Mouse (Mus musculus): ENCODE measurements at regions not wholly inside any gene's neighbourhood (a gene's known extent, or its start where the extent isn't known, plus 50 kb on each side); places are given as distances from the start of the nearest gene placed in this dataset.

DNA sequence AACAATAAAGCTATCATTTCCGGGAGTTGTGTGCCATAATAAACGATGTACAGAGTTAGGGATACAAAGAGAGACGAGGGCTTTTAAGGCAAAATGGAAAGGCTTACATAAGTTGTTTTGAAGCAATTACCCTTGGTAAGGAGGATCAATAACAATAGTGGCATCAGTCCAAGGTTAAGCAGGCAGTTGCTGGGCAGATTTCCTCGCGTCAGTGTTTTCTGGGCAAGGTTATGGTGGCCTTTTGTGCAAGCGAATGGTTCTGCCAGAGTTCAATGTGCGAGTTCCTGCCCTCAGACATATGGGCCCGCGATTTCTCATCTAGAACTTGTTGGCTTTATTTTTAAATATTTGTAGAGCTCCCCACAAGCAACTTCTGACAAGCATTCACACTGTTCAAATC is 597.7 kb downstream of the Gm19410 start:
- Histone ChIP-seq H3K27ac (ENCODE audit: poor library complexity, severe bottlenecking) (no peak overlapping the region), H3K27me3 (replicated peaks) (no peaks in the 10 kb centered on the region), H3K36me3 (no peaks in the 10 kb centered on the region), H3K4me1 (replicated peaks) (no peaks in the 10 kb centered on the region), H3K4me3 (no peak overlapping the region), H3K4me2 (no peak overlapping the region), H3K9me3 (replicated peaks) (no peaks in the 10 kb centered on the region), H3K9ac (no peak overlapping the region)
- WGBS = 75% methylated on average over 9 of the region's 9 CpGs
- no peak for ATAC-seq (ENCODE audit: insufficient number of reproducible peaks, low FRiP score)

- no peaks in the 10 kb centered on the region for H3K4me1 ChIP-seq (replicated peaks)
- no peak overlapping the region for H3K4me3 ChIP-seq
- no peaks in the 10 kb centered on the region for H3K9me3 ChIP-seq (replicated peaks)
- no peaks in the 10 kb centered on the region for H3K36me3 ChIP-seq
- no peaks in the 10 kb centered on the region for H3K27me3 ChIP-seq (replicated peaks)
- H3K9ac ChIP-seq = no peak overlapping the region
- ATAC-seq (ENCODE audit: insufficient number of reproducible peaks, low FRiP score) = no peak
- no peak overlapping the region for H3K27ac ChIP-seq (ENCODE audit: poor library complexity, severe bottlenecking)
- H3K4me2 ChIP-seq = no peak overlapping the region
- 79% methylated on average over 6 of the region's 6 CpGs for WGBS
These were observed 599.1 kb downstream of the Gm19410 start for GRCm38 (mm10) chr8:36364567-36365231.

DNA sequence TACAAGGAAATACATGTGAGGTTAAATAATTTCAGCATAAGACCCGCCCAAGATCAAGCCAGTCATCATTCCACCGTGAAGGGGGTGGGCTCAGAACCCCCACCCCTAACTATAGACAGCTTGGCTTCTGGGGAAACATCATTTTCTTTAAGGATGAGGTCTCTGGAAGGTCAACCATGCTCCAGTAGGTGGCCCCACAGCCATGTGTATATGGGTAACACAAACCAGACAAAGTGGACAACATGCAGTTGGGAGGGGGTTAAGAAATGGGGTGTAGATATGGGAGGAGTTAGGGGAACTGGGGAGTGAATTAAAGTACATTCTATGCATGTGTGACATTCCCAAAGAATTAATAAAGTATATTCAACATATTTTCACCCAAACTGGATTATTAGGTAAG is 600.4 kb downstream of the Gm19410 start:
- no peaks in the 10 kb centered on the region for H3K9me3 ChIP-seq (replicated peaks)
- 50% methylated on average over 2 of the region's 2 CpGs for WGBS
- no peak for ATAC-seq (ENCODE audit: insufficient number of reproducible peaks, low FRiP score)
- no peaks in the 10 kb centered on the region for H3K36me3 ChIP-seq
- no peak overlapping the region for H3K4me2 ChIP-seq
- no peak overlapping the region for H3K9ac ChIP-seq
- no peaks in the 10 kb centered on the region for H3K4me1 ChIP-seq (replicated peaks)
- H3K27ac ChIP-seq (ENCODE audit: poor library complexity, severe bottlenecking) = no peak overlapping the region
- no peaks in the 10 kb centered on the region for H3K27me3 ChIP-seq (replicated peaks)
- no peak overlapping the region for H3K4me3 ChIP-seq

GRCm38 (mm10) chr8:36376579-36377350 is 611.2 kb downstream of the Gm19410 start:
- Histone ChIP-seq H3K36me3 (no peaks in the 10 kb centered on the region), H3K9ac (no peak overlapping the region), H3K9me3 (replicated peaks) (no peaks in the 10 kb centered on the region), H3K4me1 (replicated peaks) (peaks cover 14% of the 10 kb centered on the region), H3K4me3 (no peak overlapping the region), H3K27me3 (replicated peaks) (no peaks in the 10 kb centered on the region), H3K4me2 (no peak overlapping the region; the same call in 1 of the 2 replicates), H3K27ac (ENCODE audit: poor library complexity, severe bottlenecking) (0 out of 2 replicates have a peak overlapping the region, but pooled peaks have one; percentile 16)
- WGBS = 41% methylated on average over 5 of the region's 5 CpGs
- ATAC-seq (ENCODE audit: insufficient number of reproducible peaks, low FRiP score) = peak; percentile 22; the same call in 1 of the 2 replicates

DNA sequence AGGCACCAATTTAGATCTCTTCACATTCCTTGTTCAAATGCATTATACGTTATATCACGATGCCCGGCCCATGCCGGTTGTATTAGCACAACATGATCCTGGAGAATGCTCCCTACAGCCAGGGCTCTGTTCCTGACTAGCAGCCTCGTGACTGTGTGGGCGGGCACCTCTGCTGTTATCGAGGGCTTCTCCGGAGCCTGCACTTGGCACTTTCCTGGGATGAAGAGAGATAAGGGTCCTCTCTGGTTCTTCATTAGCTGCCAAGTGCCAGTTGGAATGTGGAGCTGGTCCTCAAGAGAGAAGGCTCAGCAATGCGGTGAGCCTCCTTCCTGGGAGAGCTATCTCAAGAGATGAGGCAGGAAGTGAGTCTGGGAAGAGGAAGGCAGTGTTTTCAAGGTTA is 598.9 kb upstream of the AI429214 start:
- Histone ChIP-seq H3K4me1 (replicated peaks) (peaks cover 12% of the 10 kb centered on the region), H3K4me2 (peak overlapping the region; percentile 27), H3K36me3 (no peaks in the 10 kb centered on the region), H3K9me3 (replicated peaks) (no peaks in the 10 kb centered on the region), H3K27ac (ENCODE audit: poor library complexity, severe bottlenecking) (no peak overlapping the region), H3K27me3 (replicated peaks) (no peaks in the 10 kb centered on the region), H3K9ac (no peak overlapping the region), H3K4me3 (no peak overlapping the region)
- peak; percentile 55; the same call in 1 of the 2 replicates for ATAC-seq (ENCODE audit: insufficient number of reproducible peaks, low FRiP score)
- WGBS = 26% methylated on average over 9 of the region's 9 CpGs

DNA sequence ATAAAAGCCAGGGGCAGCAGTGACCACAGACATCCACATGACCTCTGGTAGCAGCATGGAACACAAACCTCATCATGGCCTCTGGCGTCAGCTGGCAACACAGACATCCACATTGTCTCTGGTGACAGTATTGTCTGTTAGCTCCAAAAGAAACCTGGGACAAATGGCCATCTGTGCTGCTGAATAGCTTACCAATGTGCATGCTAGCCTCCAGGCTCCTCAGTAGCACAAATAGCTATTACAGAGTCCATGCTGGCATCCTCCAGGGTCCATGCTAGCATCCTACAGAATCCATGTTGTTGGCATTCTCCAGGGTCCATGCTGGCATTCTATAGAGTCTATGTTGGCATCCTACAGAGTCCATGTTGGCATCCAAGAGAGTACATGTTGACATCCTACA is 596.9 kb upstream of the AI429214 start:
- 86% methylated on average over 1 of the region's 1 CpGs for WGBS
- peaks cover 12% of the 10 kb centered on the region for H3K4me1 ChIP-seq (replicated peaks)
- H3K4me2 ChIP-seq = no peak overlapping the region
- H3K27me3 ChIP-seq (replicated peaks) = no peaks in the 10 kb centered on the region
- H3K4me3 ChIP-seq = no peak overlapping the region
- no peak overlapping the region for H3K9ac ChIP-seq
- no peak overlapping the region for H3K27ac ChIP-seq (ENCODE audit: poor library complexity, severe bottlenecking)
- H3K36me3 ChIP-seq = no peaks in the 10 kb centered on the region
- H3K9me3 ChIP-seq (replicated peaks) = no peaks in the 10 kb centered on the region
- no peak for ATAC-seq (ENCODE audit: insufficient number of reproducible peaks, low FRiP score)

GRCm38 (mm10) chr8:36406706-36407105 is 586.7 kb upstream of the AI429214 start:
- 64% methylated on average over 2 of the region's 2 CpGs for WGBS
- H3K4me1 ChIP-seq (replicated peaks) = peaks cover 2% of the 10 kb centered on the region
- no peak overlapping the region for H3K9ac ChIP-seq
- no peak overlapping the region for H3K4me2 ChIP-seq
- no peaks in the 10 kb centered on the region for H3K27me3 ChIP-seq (replicated peaks)
- no peaks in the 10 kb centered on the region for H3K36me3 ChIP-seq
- peaks cover 4% of the 10 kb centered on the region; the same call in 1 of the 2 replicates for H3K9me3 ChIP-seq (replicated peaks)
- no peak overlapping the region for H3K27ac ChIP-seq (ENCODE audit: poor library complexity, severe bottlenecking)
- ATAC-seq (ENCODE audit: insufficient number of reproducible peaks, low FRiP score) = no peak
- H3K4me3 ChIP-seq = no peak overlapping the region

All from heart, embryonic 12.5 days (tissue).